ENCODE assay signal across 8 mouse cellular contexts in the genomic region with DNA sequence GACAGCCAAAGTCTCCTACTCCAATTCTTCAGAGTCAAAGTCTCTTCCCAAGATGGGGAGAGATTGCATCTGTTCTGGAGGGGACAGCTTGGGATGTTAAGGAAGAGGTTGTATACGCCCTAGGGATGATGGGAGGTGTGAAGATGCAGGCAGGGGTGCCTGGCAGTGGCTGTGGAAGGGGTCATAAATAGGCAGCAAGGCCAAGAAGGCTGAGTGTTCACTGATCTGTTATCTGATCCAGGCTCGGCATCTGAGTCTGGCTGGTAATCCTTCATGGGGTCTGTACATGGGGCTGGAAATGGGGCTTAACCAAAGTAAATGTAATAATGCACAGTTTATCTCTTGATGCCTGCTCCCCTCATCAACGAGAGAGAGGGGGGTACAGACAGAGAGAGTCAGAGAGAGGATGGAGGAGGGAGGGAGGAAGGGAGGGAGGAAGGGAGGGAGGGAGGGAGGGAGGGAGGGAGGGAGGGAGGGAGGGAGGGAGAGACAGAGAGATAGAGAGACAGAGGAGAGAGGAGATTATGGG. TPM values are rescaled to one million over a fixed set of nuclear protein-coding genes. Genes with fewer than 3 reads are reported as not detected.
DNase-seq lines count a peak whose midpoint lies in the region; ATAC-seq lines count a peak whose summit lies in the region.

Col1a2 (plus strand) TSS at position 212 of the 529 bp plus-strand sequence.

- intact Hi-C loops in left cerebral cortex, postnatal 10 days (cut with DNase I), result no loop called here

- H3K4me2 ChIP-seq in neural tube, embryonic 13.5 days, result peak within 1 kb of the TSS; percentile 63

- peak; percentile 59; the same call in 1 of the 2 replicates for ATAC-seq in neural tube, embryonic 13.5 days (ENCODE audit: low read depth)

- peak within 1 kb of the TSS; percentile 64 for H3K4me3 ChIP-seq in brown adipose tissue, adult 24 weeks (ENCODE audit: insufficient read depth, low read depth, low read length)
- peak within 1 kb of the TSS; percentile 38 for H3K4me3 ChIP-seq in neural tube, embryonic 13.5 days

- no peaks in the 10 kb centered on the region for H3K9me3 ChIP-seq in neural tube, embryonic 13.5 days

- H3K9ac ChIP-seq in neural tube, embryonic 13.5 days, result peak within 1 kb of the TSS; percentile 54

- H3K36me3 ChIP-seq in neural tube, embryonic 13.5 days, result no peaks in the 10 kb centered on the region

- 7% methylated on average over 3 of the region's 3 CpGs for WGBS in neural tube, embryonic 13.5 days

- 0 out of 2 replicates have a peak, but pooled peaks cover 2% of the 10 kb centered on the region for H3K4me1 ChIP-seq in brown adipose tissue, adult 24 weeks (ENCODE audit: control insufficient read depth, insufficient read depth, insufficient read length, low read length)
- peaks cover 11% of the 10 kb centered on the region for H3K4me1 ChIP-seq in neural tube, embryonic 13.5 days (replicated peaks)

- peak within 1 kb of the TSS; percentile 51 for H3K27ac ChIP-seq in brown adipose tissue, adult 24 weeks (replicated peaks; ENCODE audit: low read depth, low read length)
- H3K27ac ChIP-seq in neural tube, embryonic 13.5 days (replicated peaks), result peak within 1 kb of the TSS; percentile 38; the same call in 1 of the 2 replicates

- H3K27me3 ChIP-seq in neural tube, embryonic 13.5 days, result peaks cover 31% of the 10 kb centered on the region

- no peak for DNase-seq in left cerebral cortex, adult 18-20 months (ENCODE audit: low spot score in 2 of 2)
- DNase-seq in left cerebral cortex, adult 9 months (ENCODE audit: low spot score in 2 of 2), result no peak
- no peak for DNase-seq in heart, adult 8-10 months (ENCODE audit: low spot score)
- DNase-seq in left cerebral cortex, postnatal 10 days (ENCODE audit: extremely low spot score in 1 of 2, low spot score in 2 of 2), result no peak
- no peak for DNase-seq in spleen, postnatal 10 days (ENCODE audit: low spot score in 2 of 2)
- no peak for DNase-seq in lung, postnatal 25 days (ENCODE audit: low spot score)

RNA-seq across cellular contexts. Expression of gene Col1a2, which starts in this region (rescaled TPM):
- total RNA-seq in left cerebral cortex, adult 18-20 months (2021), result 10 to 100 TPM; 14.0 to 14.2 TPM
- polyA plus RNA-seq in brown adipose tissue, adult 24 weeks (2012; ENCODE audit: insufficient read depth, insufficient read length, missing spikeins), result 55.7 and 80.6 TPM in 2 replicates
- 10 to 100 TPM; 37.7 to 60.4 (median 58.0) TPM for total RNA-seq in heart, adult 8-10 months (2022)
- 10 to 100 TPM; 47.2 to 53.0 TPM for total RNA-seq in left cerebral cortex, postnatal 10 days (2021)
- 178 and 187 TPM in 2 replicates for polyA plus RNA-seq in neural tube, embryonic 13.5 days (2015; fragmentation: Nextera tagmentation; extraction: Ambion mirVana)
